Mouse (Mus musculus): Measurements from ENCODE around the gene Camsap3.
"Not testable (repeated sequence)": the region's sequence is repeated elsewhere in the genome, so short reads cannot be mapped to it uniquely, and the experiment has no call there.

The Camsap3 gene

GRCm38 (mm10) chr8:3586993-3587390 is at the start of gene Camsap3:
Camsap3 (plus strand) TSS chr8:3587293.
- no peak for DNase-seq

GRCm38 (mm10) chr8:3537666-3538065 is 49.4 kb upstream of the Camsap3 start:
- no peak for DNase-seq

- no peak for DNase-seq
Measured at GRCm38 (mm10) chr8:3539146-3539545, 47.9 kb upstream of the Camsap3 start.

- no peak for DNase-seq
Measured at GRCm38 (mm10) chr8:3540076-3540475, 47.0 kb upstream of the Camsap3 start.

GRCm38 (mm10) chr8:3546511-3546910 is 40.6 kb upstream of the Camsap3 start:
- no peak for DNase-seq

- DNase-seq = no peak
Measured at GRCm38 (mm10) chr8:3552240-3552639, 34.9 kb upstream of the Camsap3 start.

- DNase-seq = no peak
Measured at GRCm38 (mm10) chr8:3556114-3556513, 31.0 kb upstream of the Camsap3 start.

- no peak for DNase-seq
Measured at GRCm38 (mm10) chr8:3567641-3568371, 19.3 kb upstream of the Camsap3 start, which contains the start of gene C330021F23Rik. C330021F23Rik (plus strand) TSS chr8:3567990.

- no peak for DNase-seq
Measured at GRCm38 (mm10) chr8:3568378-3568777, 18.7 kb upstream of the Camsap3 start.

GRCm38 (mm10) chr8:3569784-3570183 is 17.3 kb upstream of the Camsap3 start:
- no peak for DNase-seq

- DNase-seq = no peak
Measured at GRCm38 (mm10) chr8:3574546-3574945, 12.5 kb upstream of the Camsap3 start.

GRCm38 (mm10) chr8:3576211-3576960 is 10.7 kb upstream of the Camsap3 start:
- no peak for DNase-seq

- no peak for DNase-seq
Measured at GRCm38 (mm10) chr8:3579390-3580364, 7.4 kb upstream of the Camsap3 start.

GRCm38 (mm10) chr8:3581961-3582360 is 5.1 kb upstream of the Camsap3 start:
- DNase-seq = not testable (repeated sequence)

- DNase-seq = no peak
Measured at GRCm38 (mm10) chr8:3586452-3586851, 641 bp upstream of the Camsap3 start.

- peak; percentile 71 for DNase-seq
Measured at GRCm38 (mm10) chr8:3587391-3588257, 531 bp downstream of the Camsap3 start.

- DNase-seq = no peak
Measured at GRCm38 (mm10) chr8:3588258-3588633, 1.2 kb downstream of the Camsap3 start.

GRCm38 (mm10) chr8:3593470-3593869 is 6.4 kb downstream of the Camsap3 start:
- DNase-seq = no peak

GRCm38 (mm10) chr8:3594466-3594865 is 7.4 kb downstream of the Camsap3 start:
- DNase-seq = no peak

- DNase-seq = no peak
Measured at GRCm38 (mm10) chr8:3598054-3598453, 11.0 kb downstream of the Camsap3 start.

- no peak for DNase-seq
Measured at GRCm38 (mm10) chr8:3599219-3599618, 12.1 kb downstream of the Camsap3 start.

- DNase-seq = peak; percentile 85
Measured at GRCm38 (mm10) chr8:3600401-3600800, 13.3 kb downstream of the Camsap3 start.

All from lung, postnatal 10 days (tissue).